Mouse (Mus musculus) MEL (cell line): ENCODE measurements around the gene Armc10. TPM values are rescaled to one million over a fixed set of nuclear protein-coding genes. Genes with fewer than 3 reads are reported as not detected.
"Not testable (repeated sequence)": the region's sequence is repeated elsewhere in the genome, so short reads cannot be mapped to it uniquely, and the experiment has no call there.

Source experiments
- DNase-seq: peaks from one replicate; pipeline ENCODE4 v3.0.0; 2011; ENCODE audit warnings: low read depth, low spot score
- H3K27ac ChIP-seq: 2 replicates; pipeline ENCODE4 v1.5.1; 2012; ENCODE audit warnings: low read depth, mild to moderate bottlenecking, control low read depth, low read length, moderate library complexity; ENCODE audit not compliant: control insufficient read depth
- H3K27me3 ChIP-seq, 2 experiments: fragments of 150-350 bp in 1 of 2; sonication (generic) in 1 of 2; 2 replicates each; pipeline ENCODE4 v1.6.1; 2012; ENCODE audit warnings: low read length in 2 of 2, mild to moderate bottlenecking in 2 of 2, improper control_type of control experiment in 1 of 2, moderate library complexity in 1 of 2; ENCODE audit not compliant: insufficient read depth in 2 of 2, control insufficient read depth in 1 of 2
- H3K36me3 ChIP-seq, 2 experiments: 2 replicates each; pipeline ENCODE4 v1.6.1; 2012 to 2014; ENCODE audit warnings: low read length in 2 of 2, improper control_type of control experiment in 1 of 2, inconsistent platforms in 1 of 2, mild to moderate bottlenecking in 1 of 2; ENCODE audit not compliant: insufficient read depth in 2 of 2, control insufficient read depth in 1 of 2
- H3K4me1 ChIP-seq, 2 experiments: fragments of 150-350 bp in 1 of 2; sonication (generic) in 1 of 2; 2 replicates each; pipeline ENCODE4 v1.6.1; 2012; ENCODE audit warnings: low read length in 2 of 2, improper control_type of control experiment in 1 of 2, mild to moderate bottlenecking in 1 of 2; ENCODE audit not compliant: insufficient read depth in 2 of 2, control insufficient read depth in 1 of 2
- H3K4me3 ChIP-seq, 2 experiments: fragments of 150-350 bp in 1 of 2; sonication (generic) in 1 of 2; 2 replicates each; pipeline ENCODE4 v1.5.1; 2012; ENCODE audit warnings: low read depth in 2 of 2, low read length in 2 of 2, mild to moderate bottlenecking in 2 of 2, moderate library complexity in 2 of 2, control low read depth in 1 of 2, improper control_type of control experiment in 1 of 2; ENCODE audit not compliant: control insufficient read depth in 1 of 2, insufficient read depth in 1 of 2
- H3K79me2 ChIP-seq: 2 replicates; pipeline ENCODE4 v1.6.1; 2012; ENCODE audit warnings: mild to moderate bottlenecking, low read length, moderate library complexity; ENCODE audit not compliant: control insufficient read depth, poor library complexity, insufficient read depth
- H3K9ac ChIP-seq: 2 replicates; pipeline ENCODE4 v1.6.1; 2012; ENCODE audit warnings: low read depth, mild to moderate bottlenecking, control low read depth, low read length, moderate library complexity; ENCODE audit not compliant: control insufficient read depth, poor library complexity, severe bottlenecking
- H3K9me3 ChIP-seq: fragments of 150-350 bp; sonication (generic); replicated peaks from 2 replicates; pipeline ENCODE4 v1.6.1; 2012; ENCODE audit warnings: mild to moderate bottlenecking, low read length, improper control_type of control experiment, moderate library complexity; ENCODE audit not compliant: insufficient read depth
- CTCF ChIP-seq, 3 experiments: IDR thresholded peaks in 2 of 3; conservative IDR thresholded peaks in 1 of 3; 2 replicates each; pipeline ENCODE4 v1.5.1; 2011 to 2012; ENCODE audit warnings: low read length in 3 of 3, low read depth in 2 of 3, mild to moderate bottlenecking in 2 of 3, improper control_type of control experiment in 1 of 3, inconsistent platforms in 1 of 3, mixed read lengths in 1 of 3, moderate library complexity in 1 of 3; ENCODE audit not compliant: control insufficient read depth in 1 of 3, insufficient read depth in 1 of 3, poor library complexity in 1 of 3, severe bottlenecking in 1 of 3
- EP300 ChIP-seq, 2 experiments: IDR thresholded peaks; 2 replicates each; pipeline ENCODE4 v1.6.1; 2011; ENCODE audit warnings: improper control_type of control experiment in 2 of 2, low read length in 2 of 2, low read depth in 1 of 2, mild to moderate bottlenecking in 1 of 2
- ETS1 ChIP-seq: IDR thresholded peaks from 2 replicates; pipeline ENCODE4 v1.6.1; 2012; ENCODE audit warnings: low read depth, mild to moderate bottlenecking, inconsistent platforms, low read length, improper control_type of control experiment, moderate library complexity
- GABPA ChIP-seq: IDR thresholded peaks from 2 replicates; pipeline ENCODE4 v1.6.1; 2012; ENCODE audit warnings: low read depth, mild to moderate bottlenecking, inconsistent platforms, low read length, improper control_type of control experiment, moderate library complexity
- GATA1 ChIP-seq: IDR thresholded peaks from 2 replicates; pipeline ENCODE4 v1.6.1; 2011; ENCODE audit warnings: low read depth, low read length, improper control_type of control experiment
- JUND ChIP-seq: IDR thresholded peaks from 2 replicates; pipeline ENCODE4 v1.6.1; 2011; ENCODE audit warnings: low read depth, mild to moderate bottlenecking, improper control_type of control experiment, low read length
- MAZ ChIP-seq: IDR thresholded peaks from 2 replicates; pipeline ENCODE4 v1.6.1; 2012; ENCODE audit warnings: low read depth, mild to moderate bottlenecking, inconsistent platforms, low read length, improper control_type of control experiment
- MEF2A ChIP-seq: IDR thresholded peaks from 2 replicates; pipeline ENCODE4 v1.6.1; 2014; ENCODE audit warnings: low read depth, mild to moderate bottlenecking, inconsistent platforms, low read length, improper control_type of control experiment; ENCODE audit not compliant: poor library complexity, insufficient replicate concordance, severe bottlenecking; ENCODE audit errors: extremely low read depth
- MYB ChIP-seq: IDR thresholded peaks from 2 replicates; pipeline ENCODE4 v1.6.1; 2011; ENCODE audit warnings: mild to moderate bottlenecking, low read depth, low read length, improper control_type of control experiment
- NELFE ChIP-seq: IDR thresholded peaks from 2 replicates; pipeline ENCODE4 v1.6.1; 2011; ENCODE audit warnings: low read depth, low read length, improper control_type of control experiment
- NRF1 ChIP-seq: IDR thresholded peaks from 2 replicates; pipeline ENCODE4 v1.6.1; 2014; ENCODE audit warnings: low read depth, mild to moderate bottlenecking, inconsistent platforms, low read length, improper control_type of control experiment, moderate library complexity; ENCODE audit not compliant: poor library complexity, insufficient read depth, severe bottlenecking
- POLR2AphosphoS2 ChIP-seq: IDR thresholded peaks from 2 replicates; pipeline ENCODE4 v1.6.1; 2011; ENCODE audit warnings: low read length, improper control_type of control experiment
- RCOR1 ChIP-seq: IDR thresholded peaks from 2 replicates; pipeline ENCODE4 v1.6.1; 2012; ENCODE audit warnings: low read depth, mild to moderate bottlenecking, inconsistent platforms, low read length, improper control_type of control experiment
- SIN3A ChIP-seq: IDR thresholded peaks from 2 replicates; pipeline ENCODE4 v1.6.1; 2012; ENCODE audit warnings: low read length, improper control_type of control experiment, inconsistent platforms
- SMC3 ChIP-seq: IDR thresholded peaks from 2 replicates; pipeline ENCODE4 v1.6.1; 2011; ENCODE audit warnings: low read depth, low read length, improper control_type of control experiment
- TAL1 ChIP-seq: IDR thresholded peaks from 2 replicates; pipeline ENCODE4 v1.6.1; 2012; ENCODE audit warnings: mild to moderate bottlenecking, inconsistent platforms, low read length, moderate library complexity, mixed read lengths
- ZC3H11A ChIP-seq: IDR thresholded peaks from 2 replicates; pipeline ENCODE4 v1.6.1; 2012; ENCODE audit warnings: low read depth, mild to moderate bottlenecking, inconsistent platforms, low read length, improper control_type of control experiment
- ZMIZ1 ChIP-seq: IDR thresholded peaks from 2 replicates; pipeline ENCODE4 v1.6.1; 2012; ENCODE audit warnings: low read depth, mild to moderate bottlenecking, inconsistent platforms, low read length, improper control_type of control experiment, moderate library complexity
- ZNF384 ChIP-seq: IDR thresholded peaks from 2 replicates; pipeline ENCODE4 v1.6.1; 2012; ENCODE audit warnings: low read depth, mild to moderate bottlenecking, inconsistent platforms, low read length, improper control_type of control experiment
- polyA plus RNA-seq, 2 experiments: library from polyadenylated mRNA; stranded (reverse) in 1 of 2; unstranded in 1 of 2; fragments of >175 nt in 1 of 2; fragments of >200 nt in 1 of 2; gene quantifications; 2 replicates each; pipeline versions ENCODE4 v1.2.1 to v1.2.4; 2012; ENCODE audit warnings: low replicate concordance in 2 of 2, low read depth in 1 of 2; ENCODE audit not compliant: insufficient read length in 2 of 2, insufficient read depth in 1 of 2, missing spikeins in 1 of 2
- total RNA-seq: library from RNA; depleted of rRNA; stranded (reverse); fragments of 300-350 nt; gene quantifications from 2 replicates; pipeline ENCODE4 v1.2.3, GENCODE M21; 2012

The Armc10 gene
- total and polyA plus RNA-seq, 3 experiments, result 52.2 to 152 (median 60.4) TPM

DNA sequence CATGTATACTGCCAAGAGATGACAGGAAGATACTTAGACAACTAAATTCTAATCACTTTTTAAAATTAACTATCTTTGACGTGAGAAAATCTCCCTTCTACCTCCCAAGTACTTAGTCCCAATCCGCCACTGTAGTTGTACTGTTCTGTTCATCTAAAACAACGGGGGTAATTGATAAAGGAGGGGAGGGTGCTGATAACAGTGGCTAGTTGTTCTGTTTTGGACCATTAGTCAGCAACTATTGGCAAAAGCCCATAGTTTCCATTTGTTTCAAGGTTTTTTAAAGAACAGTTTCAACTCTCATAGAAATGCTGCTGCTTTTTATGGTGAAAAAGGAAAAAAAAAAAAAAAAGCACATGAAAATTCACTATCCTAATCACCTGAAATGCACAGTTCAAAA is 58.1 kb downstream of the Armc10 start:
- H3K9ac ChIP-seq, result no peak overlapping the region
- peaks cover 3% of the 10 kb centered on the region; the same call in 1 of the 2 replicates for H3K79me2 ChIP-seq
- H3K4me1 ChIP-seq, result peaks cover 11 to 13% of the 10 kb centered on the region in 2 experiments; a peak in 3 of 4 replicates
- peak overlapping the region; percentile 7; the same call in 1 of the 2 replicates for H3K27ac ChIP-seq
- TF ChIP-seq EP300 (IDR thresholded peaks at IDR 0.05; ENCODE audit: low read depth in 1 of 2, low read length in 2 of 2) (peak; percentile 54; a peak in 3 of 4 replicates), SIN3A (no peak), ZNF384 (peak; percentile 27; the same call in 1 of the 2 replicates), GATA1 (peak; percentile 84), NELFE (no peak), ETS1 (no peak)
- peaks cover 0 to 23% of the 10 kb centered on the region in 2 experiments; a peak in 2 of 4 replicates for H3K36me3 ChIP-seq
- H3K4me3 ChIP-seq, result no peak overlapping the region; a peak in 1 of 4 replicates
- DNase-seq, result peak; percentile 51
- no peaks in the 10 kb centered on the region for H3K9me3 ChIP-seq
- H3K27me3 ChIP-seq, result no peaks in the 10 kb centered on the region

DNA sequence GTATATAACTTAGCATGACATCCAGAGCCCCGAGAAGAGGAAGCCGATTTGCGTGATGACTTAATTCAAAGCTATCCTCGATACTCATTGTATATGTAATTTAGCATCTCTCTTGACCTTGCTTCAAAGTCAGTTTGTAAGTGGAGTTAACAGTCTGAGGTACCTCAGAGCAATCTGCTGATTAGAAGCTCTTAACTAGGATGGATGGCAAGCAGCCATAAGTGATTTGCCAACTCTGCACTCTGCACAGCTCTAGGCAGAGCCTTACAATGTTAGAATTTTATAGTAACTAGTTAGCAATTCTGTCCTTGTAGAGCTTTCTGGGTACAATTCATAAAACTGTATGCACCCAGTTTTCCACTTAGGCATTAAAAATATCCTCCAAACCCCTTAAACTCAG is 60.9 kb downstream of the Armc10 start:
- Histone ChIP-seq H3K9me3 (no peaks in the 10 kb centered on the region), H3K4me1 (peaks cover 9 to 10% of the 10 kb centered on the region in 2 experiments), H3K79me2 (peaks cover 2% of the 10 kb centered on the region; the same call in 1 of the 2 replicates), H3K4me3 (no peak overlapping the region), H3K36me3 (peaks cover 0 to 20% of the 10 kb centered on the region in 2 experiments; a peak in 2 of 4 replicates), H3K27ac (no peak overlapping the region), H3K9ac (no peak overlapping the region), H3K27me3 (no peaks in the 10 kb centered on the region)
- no peak for TF ChIP-seq GABPA
- no peak for TF ChIP-seq RCOR1
- no peak for TF ChIP-seq ZNF384
- no peak for TF ChIP-seq JUND
- TF ChIP-seq MYB, result no peak
- no peak for TF ChIP-seq MAZ
- TF ChIP-seq TAL1, result no peak
- TF ChIP-seq ZMIZ1, result no peak
- no peak for TF ChIP-seq MEF2A
- no peak for TF ChIP-seq SMC3
- no peak for TF ChIP-seq POLR2AphosphoS2
- no peak for TF ChIP-seq NRF1
- TF ChIP-seq CTCF (IDR thresholded peaks at IDR 0.05 in 2 of 3, conservative IDR thresholded peaks at IDR 0.05 in 1 of 3; ENCODE audit: control insufficient read depth in 1 of 3, insufficient read depth in 1 of 3, low read depth in 2 of 3, low read length in 3 of 3, poor library complexity in 1 of 3, severe bottlenecking in 1 of 3), result no peak
- no peak for TF ChIP-seq ZC3H11A
- DNase-seq, result no peak

DNA sequence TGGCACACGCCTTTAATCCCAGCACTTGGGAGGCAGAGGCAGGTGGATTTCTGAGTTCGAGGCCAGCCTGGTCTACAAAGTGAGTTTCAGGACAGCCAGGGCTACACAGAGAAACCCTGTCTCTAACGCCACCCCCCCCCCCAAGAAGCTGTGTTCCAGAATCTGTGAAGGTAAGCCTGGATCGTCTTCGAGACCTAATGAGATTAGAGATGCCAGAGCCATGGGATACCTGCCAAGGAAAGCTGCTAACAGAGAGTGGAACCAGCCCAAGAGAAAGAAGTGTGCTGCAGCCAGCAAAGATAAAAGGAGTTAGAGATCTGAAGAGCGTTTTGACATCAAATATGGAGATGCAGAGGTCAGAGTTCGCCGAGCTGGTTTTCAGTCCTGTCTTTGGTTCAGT is 62.4 kb downstream of the Armc10 start:
- not testable (repeated sequence) for H3K9me3 ChIP-seq, H3K27ac ChIP-seq, H3K9ac ChIP-seq, DNase-seq, H3K4me3 ChIP-seq, H3K79me2 ChIP-seq, H3K27me3 ChIP-seq
- H3K4me1 ChIP-seq, result peaks cover 8 to 13% of the 10 kb centered on the region in 2 experiments
- peaks cover 0 to 16% of the 10 kb centered on the region in 2 experiments; a peak in 2 of 4 replicates for H3K36me3 ChIP-seq
